Comparison of ENCODE assay signal across 18 mouse cellular contexts in genomic region chr9:41985052-41985451, GRCm38 (mm10).
A peak's percentile ranks its signal among the peaks of the same experiment; 100 is the strongest.
DNase-seq lines count a peak whose midpoint lies in the region; ATAC-seq and TF ChIP-seq lines count a peak whose summit lies in the region.
"Had no signal": no experiment of that assay in that cellular context is flagged by ENCODE, and none has a peak within 500 bp of the region (broad histone marks: within the 10 kb centered on the region; RNA-seq: fewer than 3 reads in every experiment).

No protein-coding gene starts in this region.

- peak; percentile 23 for DNase-seq in forebrain, embryonic 14.5 days (ENCODE audit: low spot score)
- no peak for DNase-seq in forebrain, embryonic 11.5 days (ENCODE audit: low spot score)
- peak; percentile 24 for DNase-seq in thymus, adult 2 months
- no peak for DNase-seq in thymus, adult 18-20 months
- DNase-seq in brain, embryonic 14.5 days (ENCODE audit: low read depth), result peak; percentile 44
- peak; percentile 24 for DNase-seq in thymus, postnatal 4 days
- no peak for DNase-seq in heart, adult 18-20 months
- DNase-seq: cerebellum, adult 2 months; cerebellum, postnatal 10 days; embryo, embryonic 11 days; gastrocnemius, postnatal 10 days had no signal

- WGBS in forebrain, embryonic 14.5 days, result 71% methylated on average over 9 of the region's 9 CpGs
- 71% methylated on average over 9 of the region's 9 CpGs for WGBS in forebrain, embryonic 11.5 days
- 39% methylated on average over 9 of the region's 9 CpGs for WGBS in thymus, adult 2 months

- H3K4me1 ChIP-seq in forebrain, embryonic 14.5 days (ENCODE audit: control insufficient read depth, insufficient read depth, low read length), result no peaks in the 10 kb centered on the region
- no peaks in the 10 kb centered on the region for H3K4me1 ChIP-seq in forebrain, embryonic 11.5 days (replicated peaks; ENCODE audit: control insufficient read depth, insufficient read depth, low read length)
- H3K4me1 ChIP-seq in thymus, adult 2 months (replicated peaks; ENCODE audit: control insufficient read depth, insufficient read depth, low read length), result peaks cover 3% of the 10 kb centered on the region

- H3K9me3 ChIP-seq in forebrain, embryonic 14.5 days (replicated peaks; ENCODE audit: control insufficient read depth, low read length), result no peaks in the 10 kb centered on the region
- no peaks in the 10 kb centered on the region for H3K9me3 ChIP-seq in forebrain, embryonic 11.5 days (ENCODE audit: control insufficient read depth, low read length)
- H3K9me3 ChIP-seq: embryonic facial prominence, embryonic 13.5 days; forebrain, embryonic 10.5 days; heart, embryonic 12.5 days; hindbrain, embryonic 10.5 days; intestine, embryonic 15.5 days had no signal

- peaks cover 51% of the 10 kb centered on the region for H3K36me3 ChIP-seq in forebrain, embryonic 14.5 days (ENCODE audit: control insufficient read depth, insufficient read depth, low read length)
- no peaks in the 10 kb centered on the region for H3K36me3 ChIP-seq in forebrain, embryonic 11.5 days (ENCODE audit: control insufficient read depth, insufficient read depth, low read length)
- H3K36me3 ChIP-seq in thymus, adult 2 months (ENCODE audit: control insufficient read depth, insufficient read depth, low read length), result no peaks in the 10 kb centered on the region
- H3K36me3 ChIP-seq: intestine, embryonic 15.5 days had no signal

- no peak overlapping the region for H3K4me2 ChIP-seq in forebrain, embryonic 14.5 days (ENCODE audit: low read length)
- no peak overlapping the region for H3K4me2 ChIP-seq in forebrain, embryonic 11.5 days (ENCODE audit: low read depth, low read length, severe bottlenecking)
- H3K4me2 ChIP-seq: embryonic facial prominence, embryonic 13.5 days; heart, embryonic 12.5 days; hindbrain, embryonic 14.5 days; intestine, embryonic 15.5 days had no signal

- TF ChIP-seq POLR2A in thymus, adult 2 months (IDR thresholded peaks at IDR 0.05; ENCODE audit: control insufficient read depth, extremely low read depth, insufficient read depth, low read length, poor library complexity), result no peak
- no peak for TF ChIP-seq POLR2A in brain, embryonic 14.5 days (IDR thresholded peaks at IDR 0.05; ENCODE audit: borderline replicate concordance, extremely low read depth, insufficient read depth, insufficient read length, poor library complexity, severe bottlenecking)

- ATAC-seq in forebrain, embryonic 14.5 days, result no peak
- no peak for ATAC-seq in forebrain, embryonic 11.5 days (replicated peaks; ENCODE audit: low FRiP score)
- ATAC-seq: intestine, embryonic 15.5 days had no signal

- H3K4me3 ChIP-seq in forebrain, embryonic 14.5 days (ENCODE audit: low read depth, low read length), result no peak overlapping the region
- no peak overlapping the region for H3K4me3 ChIP-seq in forebrain, embryonic 11.5 days (ENCODE audit: low read depth, low read length)
- H3K4me3 ChIP-seq in thymus, adult 2 months (ENCODE audit: control insufficient read depth, insufficient read depth, low read length), result no peak overlapping the region
- H3K4me3 ChIP-seq: embryonic facial prominence, embryonic 13.5 days; erythroblast, embryonic 14.5 days; forebrain, embryonic 10.5 days; heart, embryonic 12.5 days; hindbrain, embryonic 10.5 days; intestine, embryonic 15.5 days had no signal

- no peak overlapping the region for H3K9ac ChIP-seq in forebrain, embryonic 14.5 days (ENCODE audit: low read length)
- H3K9ac ChIP-seq in forebrain, embryonic 11.5 days (ENCODE audit: low read length), result no peak overlapping the region
- H3K9ac ChIP-seq: embryonic facial prominence, embryonic 13.5 days; heart, embryonic 12.5 days; hindbrain, embryonic 14.5 days; intestine, embryonic 15.5 days had no signal

- TF ChIP-seq CTCF in thymus, adult 2 months (IDR thresholded peaks at IDR 0.05; ENCODE audit: borderline replicate concordance, control insufficient read depth, extremely low read depth, insufficient read depth, low read length, poor library complexity), result no peak
- TF ChIP-seq CTCF in brain, embryonic 14.5 days (IDR thresholded peaks at IDR 0.05; ENCODE audit: borderline replicate concordance, extremely low read depth, insufficient read depth, insufficient read length), result no peak

- H3K27ac ChIP-seq in forebrain, embryonic 14.5 days (ENCODE audit: low read depth, low read length), result no peak overlapping the region
- no peak overlapping the region for H3K27ac ChIP-seq in forebrain, embryonic 11.5 days (ENCODE audit: low read depth, low read length)
- no peak overlapping the region for H3K27ac ChIP-seq in thymus, adult 2 months (ENCODE audit: control insufficient read depth, insufficient read depth, low read length)
- H3K27ac ChIP-seq: hindbrain, embryonic 10.5 days; hindbrain, embryonic 14.5 days; intestine, embryonic 15.5 days had no signal

- H3K27me3 ChIP-seq in forebrain, embryonic 14.5 days (replicated peaks; ENCODE audit: control insufficient read depth, insufficient read depth, low read length), result no peaks in the 10 kb centered on the region
- no peaks in the 10 kb centered on the region for H3K27me3 ChIP-seq in forebrain, embryonic 11.5 days (ENCODE audit: control insufficient read depth, insufficient read depth, low read length)
- H3K27me3 ChIP-seq in thymus, adult 2 months (ENCODE audit: control insufficient read depth, insufficient read depth, low read length), result no peaks in the 10 kb centered on the region
- H3K27me3 ChIP-seq: embryonic facial prominence, embryonic 13.5 days; heart, embryonic 12.5 days; intestine, embryonic 15.5 days had no signal

Comparison
In these comparisons a context has a peak if more than half of its experiments do, and no peak if none do; other contexts are left out.
1. DNase-seq: peak in forebrain, embryonic 14.5 days (single experiment), thymus, adult 2 months (single experiment), brain, embryonic 14.5 days (single experiment) and thymus, postnatal 4 days (single experiment); none in forebrain, embryonic 11.5 days (single experiment), thymus, adult 18-20 months (0 of 2) and heart, adult 18-20 months (0 of 2).